Mouse (Mus musculus) lung, postnatal 36 days (tissue): ENCODE measurements around the gene Shb.
"Not testable (repeated sequence)": the region's sequence is repeated elsewhere in the genome, so short reads cannot be mapped to it uniquely, and the experiment has no call there.

Experiments used
- DNase-seq: peaks from one replicate; pipeline ENCODE4 v3.0.0; 2022; ENCODE audit warnings: mixed read lengths

The Shb gene

GRCm38 (mm10) chr4:45382133-45382532 lies 150.1 kb downstream of the Shb start:
- DNase-seq: peak; percentile 76

DNA sequence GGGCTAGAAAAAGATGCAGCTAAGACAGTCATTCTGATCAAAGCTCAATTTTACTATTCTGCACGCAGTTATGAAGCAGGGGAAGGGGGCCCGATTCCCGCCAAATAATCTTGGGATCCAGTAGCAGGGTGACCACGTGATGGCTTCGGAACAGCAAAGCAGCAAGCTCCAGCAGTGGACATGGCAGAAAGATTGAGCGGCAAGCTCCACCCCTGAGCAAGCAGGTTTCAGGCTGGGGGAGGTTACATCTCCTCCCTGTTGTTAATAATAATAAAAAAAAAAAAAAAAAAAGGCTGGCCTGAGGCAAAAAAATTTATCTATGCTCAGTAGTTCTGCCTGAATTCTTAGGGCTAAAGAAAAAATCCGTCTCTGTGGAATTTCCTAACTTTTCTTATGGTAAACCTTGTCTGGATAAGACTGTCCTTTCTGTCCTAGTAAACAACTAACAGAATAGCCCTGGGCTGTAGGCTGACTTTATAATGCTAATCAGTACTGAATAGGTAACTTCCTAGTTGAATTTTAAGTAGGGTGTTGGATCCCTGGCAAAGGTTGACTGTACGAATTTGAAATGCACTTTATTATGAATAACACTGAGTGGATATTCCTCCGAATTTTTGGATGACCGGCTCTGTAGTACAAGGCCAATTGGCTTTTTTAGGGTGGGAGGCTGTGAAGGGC lies 151.2 kb downstream of the Shb start:
- DNase-seq: not testable (repeated sequence)

GRCm38 (mm10) chr4:45376573-45376972 lies 155.7 kb downstream of the Shb start:
- no peak for DNase-seq

DNA sequence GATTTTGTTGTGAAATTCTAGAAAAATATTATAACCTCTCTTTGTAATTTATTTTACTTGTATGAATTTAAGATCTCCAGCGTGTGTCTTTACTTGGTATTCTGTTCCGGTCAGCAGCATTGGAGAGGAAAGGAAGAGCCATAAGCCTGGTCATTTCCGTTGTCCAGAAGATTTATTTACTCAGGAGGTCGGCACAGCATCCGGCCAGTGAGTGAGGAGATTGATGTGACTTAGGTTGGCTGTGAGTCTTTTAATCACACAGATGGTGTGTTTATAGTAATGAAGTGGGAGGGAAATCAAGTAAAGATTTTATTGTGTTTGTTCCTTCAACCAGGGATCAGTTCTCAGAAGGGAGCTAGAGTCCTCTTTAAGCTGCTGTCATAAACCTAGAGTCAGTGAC lies 157.4 kb downstream of the Shb start:
- DNase-seq: peak; percentile 34
